Mouse (Mus musculus) spleen, postnatal 36 days (tissue): Measurements from ENCODE around the gene Fkbp9.
"Not testable (repeated sequence)": the region's sequence is repeated elsewhere in the genome, so short reads cannot be mapped to it uniquely, and the experiment has no call there.

Experiments used
- DNase-seq, 2 experiments: peaks; one replicate each; pipeline ENCODE4 v3.0.0; 2022; ENCODE audit warnings: low spot score in 2 of 2, mixed read lengths in 1 of 2

Gene Fkbp9

GRCm38 (mm10) chr6:56837621-56838020 is 5.8 kb downstream of the Fkbp9 start:
- no peak for DNase-seq

- no peak for DNase-seq
Measured at GRCm38 (mm10) chr6:56843229-56843628, 11.4 kb downstream of the Fkbp9 start.

GRCm38 (mm10) chr6:56844365-56844764 is 12.5 kb downstream of the Fkbp9 start:
- DNase-seq = peak; percentile 13 to 30

GRCm38 (mm10) chr6:56848974-56849373 is 17.1 kb downstream of the Fkbp9 start:
- DNase-seq = no peak

GRCm38 (mm10) chr6:56850315-56850714 is 18.5 kb downstream of the Fkbp9 start:
- no peak for DNase-seq

GRCm38 (mm10) chr6:56854803-56855202 is 22.9 kb downstream of the Fkbp9 start:
- no peak for DNase-seq

- DNase-seq = no peak
Measured at GRCm38 (mm10) chr6:56856748-56857147, 24.9 kb downstream of the Fkbp9 start.

GRCm38 (mm10) chr6:56860205-56860848 is 28.5 kb downstream of the Fkbp9 start:
- no peak for DNase-seq

- DNase-seq = not testable (repeated sequence)
Measured at GRCm38 (mm10) chr6:56866899-56867298, 35.0 kb downstream of the Fkbp9 start.

GRCm38 (mm10) chr6:56868565-56868964 is 36.7 kb downstream of the Fkbp9 start:
- DNase-seq = no peak

GRCm38 (mm10) chr6:56870027-56870426 is 38.2 kb downstream of the Fkbp9 start:
- DNase-seq = no peak

GRCm38 (mm10) chr6:56876870-56877269 is 45.0 kb downstream of the Fkbp9 start:
- DNase-seq = no peak

- no peak for DNase-seq
Measured at GRCm38 (mm10) chr6:56877985-56878384, 46.1 kb downstream of the Fkbp9 start.

GRCm38 (mm10) chr6:56879352-56879955 is 47.6 kb downstream of the Fkbp9 start:
- no peak for DNase-seq

- DNase-seq = no peak
Measured at GRCm38 (mm10) chr6:56888561-56888960, 56.7 kb downstream of the Fkbp9 start.

- no peak for DNase-seq
Measured at GRCm38 (mm10) chr6:56890762-56891161, 58.9 kb downstream of the Fkbp9 start.

GRCm38 (mm10) chr6:56899601-56900000 is 67.7 kb downstream of the Fkbp9 start:
- DNase-seq = no peak

GRCm38 (mm10) chr6:56901336-56901735 is 69.5 kb downstream of the Fkbp9 start:
- no peak for DNase-seq

- DNase-seq = peak; percentile 84 to 88
Measured at GRCm38 (mm10) chr6:56901824-56902386, 70.0 kb downstream of the Fkbp9 start.

GRCm38 (mm10) chr6:56902606-56903520 is 71.0 kb downstream of the Fkbp9 start:
- DNase-seq = peak; percentile 34 to 70

- no peak for DNase-seq
Measured at GRCm38 (mm10) chr6:56903831-56904230, 72.0 kb downstream of the Fkbp9 start.

- DNase-seq = no peak
Measured at GRCm38 (mm10) chr6:56904330-56904729, 72.5 kb downstream of the Fkbp9 start.
